Mouse (Mus musculus): ENCODE results near the gene Ssr4. TPM values are rescaled to one million over a fixed set of nuclear protein-coding genes. Genes with fewer than 3 reads are reported as not detected.
"Not testable (repeated sequence)": the region's sequence is repeated elsewhere in the genome, so short reads cannot be mapped to it uniquely, and the experiment has no call there.

Gene Ssr4
- 115 and 124 TPM in 2 replicates for total RNA-seq (2015; ENCODE audit: low replicate concordance)
- total RNA-seq (2017; ENCODE audit: low replicate concordance), result 47.6 and 75.7 TPM in 2 replicates

DNA sequence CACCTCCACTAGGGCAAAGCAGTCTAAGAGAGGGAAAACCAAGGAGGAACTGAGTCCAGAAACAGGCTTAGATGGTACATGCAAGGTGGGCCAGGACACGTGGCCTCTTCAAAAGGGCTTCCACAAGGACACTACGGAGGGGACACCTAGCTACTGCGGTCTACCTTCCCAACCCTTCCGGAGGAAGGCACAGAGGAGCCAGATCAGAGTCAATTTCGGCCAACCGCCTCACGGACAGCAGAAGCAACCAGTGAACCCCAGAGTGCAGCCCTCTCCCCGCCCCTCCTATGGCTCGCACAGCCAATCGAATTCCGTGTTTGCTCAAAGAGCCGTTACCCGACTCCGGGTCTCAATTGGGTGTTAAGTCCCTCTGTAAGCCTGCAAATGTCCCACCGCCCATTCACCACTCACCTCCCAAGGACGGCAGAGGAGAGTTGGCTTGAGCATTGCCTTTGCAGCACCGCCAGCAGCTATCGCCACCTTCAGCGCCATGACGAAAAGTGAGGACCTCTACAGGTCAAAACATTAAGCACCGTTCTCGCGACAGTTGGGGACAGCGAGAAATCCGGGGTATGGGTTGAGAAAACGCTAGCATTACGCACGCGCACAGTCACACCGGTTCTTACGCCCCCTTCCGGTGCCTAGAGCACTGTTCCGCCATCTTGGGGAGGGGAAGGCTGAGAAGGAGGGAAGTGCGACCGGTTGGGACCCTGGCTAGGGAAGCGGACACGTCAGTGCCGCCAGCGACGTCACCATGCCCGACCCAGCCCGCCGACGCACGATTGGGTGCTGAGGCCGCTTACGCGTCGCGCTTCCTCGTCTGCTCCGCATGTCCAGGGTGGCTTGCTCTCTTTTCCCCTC lies at the start of gene Ssr4, which contains the start of gene Idh3g:
Ssr4 (plus strand) TSS at position 665 of the 861 bp plus-strand sequence.
Idh3g (minus strand) TSS at position 534 of the 861 bp plus-strand sequence.
- peak; percentile 89 for ATAC-seq (replicated peaks; ENCODE audit: low FRiP score, poor library complexity, severe bottlenecking)

DNA sequence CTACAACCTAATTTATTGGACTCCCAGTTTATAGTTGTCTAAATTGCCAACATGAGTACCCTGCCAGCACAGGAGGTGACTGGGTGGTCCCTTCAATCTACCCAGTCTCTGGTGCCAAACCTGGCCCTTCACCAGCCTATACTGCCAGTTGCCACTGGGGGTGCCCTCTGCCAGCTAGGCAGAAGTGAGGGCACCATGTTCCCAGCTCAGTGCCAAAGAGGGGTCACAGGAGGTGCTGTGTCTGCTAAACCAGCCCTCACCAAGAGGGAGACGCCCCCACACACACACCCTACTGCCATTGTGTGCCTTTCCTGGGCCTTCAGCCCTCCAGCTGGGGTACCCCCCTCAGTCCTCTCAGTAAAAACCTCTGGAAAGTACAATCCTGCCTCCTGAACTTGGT lies 48.7 kb upstream of the Ssr4 start:
- ATAC-seq (replicated peaks; ENCODE audit: low FRiP score, poor library complexity, severe bottlenecking), result no peak

DNA sequence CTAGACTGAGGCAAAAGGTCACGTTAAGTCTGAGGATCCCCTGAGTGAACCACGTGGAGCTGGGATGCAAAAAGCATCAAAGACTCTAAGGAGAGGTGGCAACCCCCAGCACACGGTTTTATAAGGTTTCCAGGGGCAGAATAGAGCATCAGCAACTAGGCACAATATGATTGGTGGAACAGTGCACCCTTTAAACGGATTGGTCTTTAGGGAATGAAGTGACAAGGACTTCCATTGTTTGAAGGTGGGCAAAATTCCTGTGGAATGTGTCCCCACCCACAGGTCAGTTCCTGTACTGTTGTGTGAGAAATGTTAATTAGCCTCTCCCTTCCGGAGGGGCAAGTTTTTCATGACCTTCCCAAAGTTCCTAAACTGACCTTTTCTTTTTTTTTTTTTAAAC lies 47.7 kb upstream of the Ssr4 start:
- ATAC-seq (replicated peaks; ENCODE audit: low FRiP score, poor library complexity, severe bottlenecking), result no peak

DNA sequence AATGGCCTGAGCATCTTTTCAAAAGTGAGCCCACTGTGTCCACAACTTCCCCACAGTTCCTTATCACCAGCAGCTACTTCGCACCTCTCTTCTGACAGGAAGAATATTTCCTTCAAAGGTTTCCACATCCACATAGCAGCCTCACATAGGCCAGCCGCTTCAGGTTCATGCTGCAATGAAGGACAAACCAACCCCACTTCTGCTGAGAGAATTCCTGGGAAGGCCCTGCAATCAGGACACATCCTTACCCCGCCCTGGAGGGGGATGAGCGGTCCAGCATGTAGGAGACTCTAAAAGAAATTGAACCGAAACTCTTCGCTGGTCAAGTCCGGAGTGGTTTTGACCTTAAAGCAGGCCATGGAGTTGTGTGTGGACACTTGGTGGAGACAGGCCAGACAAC lies 47.0 kb upstream of the Ssr4 start:
- ATAC-seq (replicated peaks; ENCODE audit: low FRiP score, poor library complexity, severe bottlenecking), result not testable (repeated sequence)

DNA sequence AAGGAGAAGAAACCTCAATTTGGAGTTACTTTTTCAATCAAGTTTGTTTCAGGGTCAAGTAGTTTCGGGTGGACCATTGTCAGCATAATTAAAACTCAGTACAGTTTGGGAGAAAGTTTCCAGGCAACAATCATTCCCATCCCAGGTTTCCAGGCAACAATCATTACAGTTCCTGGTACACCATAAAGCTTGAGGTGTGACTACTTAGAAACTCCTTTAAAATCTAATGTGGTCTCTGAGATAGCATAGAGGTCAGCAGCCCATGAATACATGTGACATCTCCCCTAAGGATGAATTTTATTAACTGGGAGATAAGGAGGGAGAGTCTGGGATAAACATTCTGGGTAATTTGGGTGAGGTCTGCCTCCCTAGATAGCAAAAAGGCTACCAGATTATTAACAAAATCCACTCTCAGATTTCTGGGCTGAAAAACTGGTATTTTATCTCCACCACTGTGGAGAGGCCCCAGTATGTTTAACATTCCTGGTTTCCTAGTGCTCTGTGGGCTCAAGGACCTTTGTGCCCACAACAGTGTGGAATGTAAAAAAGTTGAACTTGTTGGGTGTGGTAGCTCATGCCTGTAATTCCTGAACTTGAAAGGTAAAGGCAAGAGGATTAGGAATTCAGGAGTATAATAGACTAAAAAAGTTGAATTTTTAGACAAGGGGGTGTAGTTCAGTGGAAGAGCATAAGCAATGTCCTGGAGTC lies 41.9 kb upstream of the Ssr4 start:
- ATAC-seq (replicated peaks; ENCODE audit: low FRiP score, poor library complexity, severe bottlenecking), result no peak

DNA sequence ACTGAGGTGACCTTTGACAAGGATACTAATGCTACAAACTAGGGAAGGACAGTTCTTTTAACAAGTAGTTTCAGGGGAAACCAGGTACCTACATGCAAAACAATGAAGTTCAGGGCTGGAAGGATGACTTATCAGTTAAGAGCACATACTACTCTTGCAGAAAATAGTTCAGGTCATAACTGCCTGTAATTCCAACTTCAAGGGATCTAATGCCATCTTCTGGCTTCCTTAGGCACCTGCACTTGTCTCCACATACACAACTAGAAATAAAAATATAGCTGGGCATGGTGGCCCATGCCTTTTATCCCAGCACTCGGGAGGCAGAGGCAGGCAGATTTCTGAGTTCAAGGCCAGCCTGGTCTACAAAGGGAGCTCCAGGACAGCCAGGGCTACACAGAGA lies 37.9 kb upstream of the Ssr4 start:
- ATAC-seq (replicated peaks; ENCODE audit: low FRiP score, poor library complexity, severe bottlenecking), result no peak

DNA sequence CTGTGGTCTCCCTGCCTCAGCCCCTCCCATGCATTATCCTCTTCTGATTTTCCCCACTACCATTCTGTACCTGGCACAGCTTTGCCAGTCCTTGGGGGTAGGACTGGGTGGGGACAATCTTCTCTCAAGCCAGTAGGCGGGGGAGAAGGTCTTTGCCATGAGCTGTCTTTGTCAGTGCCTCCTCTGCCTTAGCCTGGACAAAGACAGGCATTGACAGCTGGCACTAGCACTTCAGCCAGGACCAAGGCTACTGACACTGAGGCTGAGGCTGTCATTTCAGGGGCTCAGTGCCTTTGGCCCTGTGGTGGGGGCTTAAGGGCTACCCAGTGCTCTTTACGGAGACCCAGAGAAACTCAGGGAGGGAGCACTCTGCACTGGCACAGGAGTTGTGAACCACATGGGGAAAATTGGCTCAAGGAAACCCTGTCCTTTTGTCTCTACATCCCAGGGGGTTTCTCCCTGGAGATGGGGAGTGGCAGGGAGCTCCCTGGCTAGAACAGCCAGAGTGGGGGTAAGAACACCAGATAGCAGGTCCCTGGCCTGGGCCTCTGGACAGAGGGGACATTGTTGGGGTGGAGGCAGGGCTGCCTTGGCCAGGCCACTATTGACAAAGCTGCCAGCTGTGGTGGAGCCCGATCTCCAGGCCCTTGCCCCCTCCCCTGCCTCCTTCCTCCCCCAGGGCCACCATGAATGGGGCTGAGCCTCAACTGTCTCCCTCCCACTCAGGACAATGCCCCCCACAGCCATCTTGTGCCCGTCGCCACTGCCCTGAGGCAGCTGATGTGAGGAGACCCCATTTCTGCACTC lies 30.3 kb upstream of the Ssr4 start, which contains the start of gene Plxnb3:
Plxnb3 (plus strand) TSS at position 757 of the 807 bp plus-strand sequence.
- no peak for ATAC-seq (replicated peaks; ENCODE audit: low FRiP score, poor library complexity, severe bottlenecking)

DNA sequence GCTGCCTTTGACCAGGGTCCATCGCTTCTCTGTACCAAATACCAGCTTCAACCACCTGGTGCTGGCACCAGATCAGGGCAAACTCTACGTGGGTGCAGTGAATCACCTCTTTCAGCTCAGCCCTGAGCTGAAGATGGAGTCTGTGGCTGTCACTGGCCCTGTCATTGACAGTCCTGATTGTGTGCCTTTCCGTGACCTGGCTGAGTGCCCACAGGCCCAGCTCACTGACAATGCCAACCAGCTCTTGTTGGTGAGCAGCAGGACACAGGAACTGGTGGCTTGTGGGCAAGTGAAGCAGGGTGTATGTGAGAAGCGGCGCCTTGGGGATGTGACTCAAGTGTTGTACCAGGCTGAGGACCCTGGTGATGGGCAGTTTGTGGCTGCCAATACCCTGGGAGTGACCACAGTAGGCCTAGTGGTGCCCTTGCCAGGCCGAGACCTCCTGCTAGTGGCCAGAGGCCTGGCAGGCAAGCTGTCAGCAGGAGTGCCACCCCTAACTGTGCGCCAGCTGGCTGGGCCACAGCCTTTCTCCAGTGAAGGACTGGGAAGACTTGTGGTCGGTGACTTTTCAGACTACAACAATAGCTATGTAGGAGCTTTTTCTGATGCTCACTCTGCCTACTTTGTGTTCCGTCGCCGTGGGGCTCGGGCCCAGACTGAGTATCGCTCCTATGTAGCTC lies 28.1 kb upstream of the Ssr4 start:
- no peak for ATAC-seq (replicated peaks; ENCODE audit: low FRiP score, poor library complexity, severe bottlenecking)

DNA sequence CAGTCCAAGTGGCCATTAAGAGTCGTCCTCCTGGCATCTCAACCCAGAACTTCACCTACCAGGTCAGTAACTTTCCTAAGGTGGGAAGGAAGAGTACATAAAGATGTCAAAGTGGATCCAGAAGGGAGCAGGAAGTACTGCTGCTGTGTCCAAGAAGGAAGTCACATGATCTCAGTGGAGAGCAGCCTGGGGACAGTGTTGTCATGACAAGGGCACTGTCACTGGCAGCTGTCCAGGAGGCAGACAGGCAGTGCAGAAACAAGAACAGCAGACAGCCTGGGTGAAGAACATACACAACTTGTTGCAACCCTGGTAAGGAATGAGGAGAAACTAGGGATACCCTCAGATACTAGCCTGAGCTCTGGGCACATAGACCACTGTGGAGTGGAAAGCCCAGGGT lies 21.5 kb upstream of the Ssr4 start:
- no peak for ATAC-seq (replicated peaks; ENCODE audit: low FRiP score, poor library complexity, severe bottlenecking)

DNA sequence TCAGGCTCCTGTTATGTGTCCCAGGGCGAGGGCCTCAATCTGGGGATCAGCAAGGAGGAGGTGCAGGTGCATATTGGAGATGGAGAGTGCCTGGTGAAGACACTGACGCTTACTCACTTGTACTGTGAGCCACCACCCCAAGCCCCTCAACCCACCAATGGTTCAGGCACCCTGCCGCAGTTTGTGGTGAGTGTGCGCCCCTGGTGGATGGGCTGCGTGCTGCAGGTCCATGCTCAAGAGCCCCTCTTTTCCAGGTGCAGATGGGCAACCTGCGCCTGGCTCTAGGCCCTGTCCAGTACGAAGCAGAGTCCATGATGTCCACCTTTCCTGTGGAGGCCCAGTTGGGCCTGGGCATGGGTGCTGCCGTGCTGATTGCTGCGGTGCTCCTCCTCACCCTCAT lies 19.6 kb upstream of the Ssr4 start:
- ATAC-seq (replicated peaks; ENCODE audit: low FRiP score, poor library complexity, severe bottlenecking), result no peak

DNA sequence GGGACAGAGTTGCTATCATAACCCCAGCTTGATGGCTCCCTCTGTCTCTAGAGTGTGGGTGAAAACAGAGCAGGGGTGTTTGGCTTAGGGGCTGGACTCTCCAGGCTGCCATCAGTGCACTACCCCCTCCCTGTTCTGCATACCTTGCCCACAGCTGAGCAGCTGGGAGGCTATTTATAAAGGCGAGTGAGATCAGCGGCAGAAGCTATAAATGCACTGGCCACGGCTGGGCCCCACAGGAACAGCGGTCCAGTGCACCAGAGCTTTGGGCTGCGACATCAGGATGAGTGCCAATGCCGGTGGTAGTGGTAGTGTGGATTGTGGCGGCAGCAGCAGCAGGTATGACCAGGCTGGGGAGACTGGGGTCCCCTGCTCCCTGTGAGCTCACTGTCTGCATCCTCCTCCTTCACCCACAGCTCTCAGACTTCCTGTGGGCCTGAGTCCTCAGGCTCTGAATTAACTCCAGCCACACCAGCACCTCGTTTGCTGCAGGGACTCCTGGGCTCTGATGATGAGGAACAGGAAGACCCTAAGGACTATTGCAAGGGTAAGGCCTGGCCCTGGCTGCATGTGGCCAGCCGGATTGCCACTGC lies 12.6 kb upstream of the Ssr4 start, which contains the start of gene Srpk3:
Srpk3 (plus strand) TSS at position 238 of the 593 bp plus-strand sequence.
- ATAC-seq (replicated peaks; ENCODE audit: low FRiP score, poor library complexity, severe bottlenecking), result no peak

DNA sequence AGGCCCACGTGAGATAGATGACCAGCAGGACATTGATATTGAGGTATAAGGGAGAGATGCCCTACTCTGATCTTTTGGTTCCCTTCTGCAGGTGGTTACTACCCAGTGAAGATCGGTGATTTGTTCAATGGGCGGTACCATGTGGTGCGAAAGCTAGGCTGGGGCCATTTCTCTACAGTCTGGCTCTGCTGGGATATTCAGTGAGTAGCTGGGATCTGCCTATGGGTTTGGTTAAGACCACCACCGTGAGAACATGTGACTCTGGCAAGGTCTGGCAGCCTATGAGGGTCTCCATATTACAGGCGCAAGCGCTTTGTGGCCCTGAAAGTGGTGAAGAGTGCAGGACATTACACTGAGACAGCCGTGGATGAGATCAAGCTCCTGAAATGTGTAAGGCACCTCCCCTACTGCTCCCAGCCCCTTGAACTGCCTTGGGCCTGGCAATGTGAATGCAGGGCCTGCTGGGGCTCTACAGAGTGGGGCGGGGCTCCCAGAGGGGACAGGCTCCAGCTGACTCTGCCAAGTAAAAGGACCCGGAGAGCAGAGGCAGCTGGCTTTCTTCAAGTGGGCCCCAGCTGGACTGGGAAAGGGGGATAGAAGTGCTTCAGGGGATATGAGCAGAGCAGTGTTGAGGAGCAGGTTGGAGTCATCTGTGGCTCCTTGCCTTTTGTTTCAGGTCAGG lies 11.9 kb upstream of the Ssr4 start:
- no peak for ATAC-seq (replicated peaks; ENCODE audit: low FRiP score, poor library complexity, severe bottlenecking)

DNA sequence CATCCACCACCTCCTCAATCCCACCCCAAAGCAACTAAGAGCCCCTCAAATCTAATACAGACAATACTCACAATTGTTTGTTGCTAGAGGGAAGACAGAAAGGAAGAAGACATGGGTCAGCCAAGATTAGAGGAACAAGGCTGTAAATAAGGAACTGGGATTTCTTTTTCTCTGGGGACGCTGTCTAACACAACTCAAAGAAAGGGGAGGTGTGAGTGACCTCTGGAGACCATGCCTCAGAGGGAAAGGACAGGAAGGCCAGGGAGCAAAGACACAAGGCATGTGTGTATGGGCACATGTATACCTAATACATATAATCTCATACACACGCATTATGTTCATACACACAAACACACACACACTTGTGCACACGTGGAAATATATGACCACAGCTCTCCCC lies 4.6 kb upstream of the Ssr4 start:
- ATAC-seq (replicated peaks; ENCODE audit: low FRiP score, poor library complexity, severe bottlenecking), result no peak

DNA sequence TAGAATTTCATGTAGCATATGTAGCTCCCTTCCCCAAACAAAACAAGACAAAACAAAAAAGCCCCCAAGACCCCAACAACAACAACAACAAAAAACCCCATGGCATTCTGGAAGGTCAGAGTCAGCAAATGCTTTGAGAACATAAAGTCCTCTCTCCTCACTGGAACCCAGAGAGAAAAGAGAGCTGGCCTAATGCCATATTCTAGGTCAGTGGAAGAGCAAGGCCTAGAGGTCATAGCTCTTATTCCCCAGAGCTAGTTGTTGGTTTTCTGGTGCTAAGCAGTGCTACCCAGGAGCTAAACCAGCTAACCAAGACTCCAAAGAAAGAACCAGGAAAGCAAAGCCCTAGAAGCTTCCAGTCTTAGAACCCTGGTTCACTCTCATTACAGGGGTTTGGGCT lies 1.2 kb upstream of the Ssr4 start:
- no peak for ATAC-seq (replicated peaks; ENCODE audit: low FRiP score, poor library complexity, severe bottlenecking)

DNA sequence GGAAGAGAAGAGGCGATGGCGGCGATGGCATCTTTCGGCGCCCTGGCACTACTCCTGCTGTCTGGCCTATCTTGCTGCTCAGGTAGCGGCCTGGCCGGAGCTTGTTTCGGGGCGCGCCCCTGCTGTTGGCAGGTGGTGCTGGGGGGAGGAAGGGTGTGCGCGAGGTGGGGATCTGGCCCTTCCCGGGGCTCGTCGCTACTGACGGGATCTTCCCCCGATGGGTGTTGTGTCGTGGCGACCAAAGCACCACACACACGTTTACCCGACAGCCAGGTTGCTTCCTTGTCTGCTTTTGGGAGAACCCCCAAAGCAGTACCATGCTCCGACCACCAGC lies 364 bp downstream of the Ssr4 start:
- ATAC-seq (replicated peaks; ENCODE audit: low FRiP score, poor library complexity, severe bottlenecking), result no peak

DNA sequence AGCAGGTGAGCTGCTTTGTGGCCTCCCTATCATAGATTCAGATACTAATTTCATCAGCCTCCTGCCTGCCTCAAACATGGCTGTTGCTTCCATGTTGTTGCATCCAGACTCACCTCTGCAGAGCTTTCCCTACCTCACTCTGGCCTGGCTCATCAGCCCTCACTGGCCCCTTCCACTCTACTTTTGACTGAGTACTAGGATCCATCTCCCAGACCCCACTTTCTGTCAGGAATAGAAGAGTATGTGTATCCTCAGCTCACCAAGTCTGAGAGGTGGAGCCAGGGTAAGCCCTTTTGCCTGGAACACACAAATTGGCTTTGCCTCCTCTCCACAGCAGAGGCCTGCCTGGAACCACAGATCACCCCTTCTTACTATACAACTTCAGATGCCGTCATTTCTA lies 1.7 kb downstream of the Ssr4 start:
- ATAC-seq (replicated peaks; ENCODE audit: low FRiP score, poor library complexity, severe bottlenecking), result no peak

DNA sequence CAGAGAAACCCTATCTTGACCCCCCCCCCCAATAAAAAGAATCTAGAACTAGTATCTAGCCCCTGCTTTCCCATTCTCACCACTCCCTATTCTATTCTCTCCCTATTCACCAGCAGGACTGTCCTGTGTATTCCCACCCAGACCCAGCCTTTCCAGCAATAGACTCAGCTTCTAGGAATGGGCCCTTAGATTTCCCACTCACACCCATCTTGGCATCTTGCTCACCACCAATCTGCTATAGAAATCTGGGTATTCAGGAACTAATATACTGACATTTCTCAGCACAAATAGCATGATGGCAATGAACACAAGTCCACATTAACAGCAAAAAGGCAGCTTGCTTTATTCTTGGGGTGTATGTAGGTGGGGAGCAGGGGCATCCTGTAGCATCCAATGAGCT lies 6.2 kb downstream of the Ssr4 start:
- ATAC-seq (replicated peaks; ENCODE audit: low FRiP score, poor library complexity, severe bottlenecking), result no peak

DNA sequence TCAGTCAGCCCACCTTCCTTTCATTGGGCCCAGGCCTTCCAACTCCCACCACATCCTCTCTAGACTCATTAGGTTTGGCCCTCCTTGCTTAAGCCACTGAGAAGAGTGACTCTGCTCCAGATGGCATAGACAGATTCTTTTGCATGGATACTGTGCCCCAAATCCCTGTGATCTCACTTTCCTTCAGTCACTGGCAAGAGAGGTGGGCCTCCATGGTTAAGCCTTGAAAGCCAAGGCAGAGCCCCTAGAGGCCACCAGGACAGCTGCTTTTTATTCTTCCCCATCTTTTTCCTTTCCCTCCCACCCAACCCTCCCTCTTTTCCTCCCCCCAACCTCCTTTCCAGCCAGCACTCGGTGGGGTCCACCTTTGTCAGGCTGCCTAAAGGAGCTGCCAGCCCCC lies 6.7 kb downstream of the Ssr4 start:
- no peak for ATAC-seq (replicated peaks; ENCODE audit: low FRiP score, poor library complexity, severe bottlenecking)

DNA sequence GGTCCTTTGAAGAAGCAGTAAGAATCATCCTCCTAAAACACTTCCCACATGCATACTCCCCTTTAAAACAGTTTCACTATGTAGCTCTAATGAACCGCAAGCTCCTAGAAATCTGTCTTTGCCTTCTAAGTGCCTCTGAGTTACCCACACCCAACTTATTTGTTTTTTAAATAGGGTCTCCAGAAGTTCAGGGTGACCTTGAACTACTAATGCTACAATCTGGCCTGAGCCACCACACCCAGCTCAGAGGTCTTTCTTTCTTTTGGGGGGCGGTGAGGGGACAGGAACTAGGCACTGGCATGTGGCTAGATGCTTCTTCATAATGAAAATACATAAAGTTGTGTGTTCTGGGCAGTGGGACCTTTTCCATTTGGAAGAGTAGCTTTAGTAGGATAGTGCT lies 10.7 kb downstream of the Ssr4 start:
- no peak for ATAC-seq (replicated peaks; ENCODE audit: low FRiP score, poor library complexity, severe bottlenecking)

Measured in erythroid progenitor cell, adult 5-6 weeks (primary cell).